27 mouse cellular contexts compared by ENCODE assay signal in the genomic region with DNA sequence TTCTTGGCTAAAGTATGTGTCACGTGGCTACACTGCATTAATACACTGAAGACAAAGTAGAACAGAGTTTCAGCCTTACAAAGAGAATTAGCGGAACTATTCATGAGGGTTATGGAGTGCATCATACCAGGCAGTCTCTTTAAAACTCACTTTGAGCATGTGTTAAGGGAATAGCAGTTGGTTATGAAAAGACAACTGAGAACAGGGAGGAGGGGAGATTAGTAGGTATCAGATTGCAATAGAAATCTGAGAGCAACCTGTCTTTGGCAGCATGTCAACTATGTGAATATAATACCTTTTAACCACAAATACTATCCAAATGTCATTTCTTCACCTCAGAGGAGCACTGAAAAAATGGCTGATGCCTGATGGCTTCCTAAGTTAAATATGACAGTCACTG.
"Had no signal": no experiment of that assay in that cellular context is flagged by ENCODE, and none has a peak within 500 bp of the region (broad histone marks: within the 10 kb centered on the region; RNA-seq: fewer than 3 reads in every experiment).

No protein-coding gene starts in this region.

- H3K9me3 ChIP-seq: embryonic facial prominence, embryonic 12.5 days; embryonic facial prominence, embryonic 13.5 days; embryonic facial prominence, embryonic 15.5 days; forebrain, embryonic 10.5 days; forebrain, embryonic 12.5 days; forebrain, embryonic 13.5 days; forebrain, embryonic 15.5 days had no signal

- H3K4me2 ChIP-seq: embryonic facial prominence, embryonic 12.5 days; embryonic facial prominence, embryonic 13.5 days; embryonic facial prominence, embryonic 15.5 days; forebrain, embryonic 12.5 days; forebrain, embryonic 13.5 days; forebrain, embryonic 15.5 days had no signal

- H3K27ac ChIP-seq: embryonic facial prominence, embryonic 12.5 days; embryonic facial prominence, embryonic 13.5 days; embryonic facial prominence, embryonic 15.5 days; forebrain, embryonic 10.5 days; forebrain, embryonic 12.5 days; forebrain, embryonic 13.5 days; forebrain, embryonic 15.5 days; gastrocnemius, adult 2 months; heart, adult 2 months had no signal

- H3K4me3 ChIP-seq: embryonic facial prominence, embryonic 12.5 days; embryonic facial prominence, embryonic 13.5 days; embryonic facial prominence, embryonic 15.5 days; erythroblast, embryonic 14.5 days; forebrain, embryonic 10.5 days; forebrain, embryonic 12.5 days; forebrain, embryonic 13.5 days; forebrain, embryonic 15.5 days; gastrocnemius, adult 2 months; heart, adult 2 months had no signal

- H3K36me3 ChIP-seq: embryonic facial prominence, embryonic 12.5 days; embryonic facial prominence, embryonic 13.5 days; embryonic facial prominence, embryonic 15.5 days; forebrain, embryonic 10.5 days; forebrain, embryonic 12.5 days; forebrain, embryonic 15.5 days had no signal

- H3K27me3 ChIP-seq: embryonic facial prominence, embryonic 12.5 days; embryonic facial prominence, embryonic 13.5 days; embryonic facial prominence, embryonic 15.5 days; forebrain, embryonic 12.5 days; forebrain, embryonic 13.5 days; forebrain, embryonic 15.5 days had no signal

- DNase-seq: cerebellum, adult 8-10 months; cerebellum, adult 9-10 months; cerebellum, adult 9-11 months; cerebellum, postnatal 10 days; cerebellum, postnatal 14 days; cerebellum, postnatal 25 days; cerebellum, postnatal 36 days; embryo, embryonic 11 days; forebrain, postnatal 0 days; gastrocnemius, adult 2 months; gastrocnemius, postnatal 10 days; gastrocnemius, postnatal 14 days; gastrocnemius, postnatal 25 days; gastrocnemius, postnatal 36 days; heart, adult 11 months; heart, adult 18-20 months; heart, adult 2 months had no signal

- ATAC-seq: forebrain, embryonic 13.5 days; forebrain, embryonic 14.5 days; forebrain, embryonic 15.5 days; forebrain, embryonic 16.5 days; forebrain, postnatal 0 days had no signal

- H3K9ac ChIP-seq: embryonic facial prominence, embryonic 12.5 days; embryonic facial prominence, embryonic 13.5 days; embryonic facial prominence, embryonic 15.5 days; forebrain, embryonic 12.5 days; forebrain, embryonic 13.5 days; forebrain, embryonic 15.5 days; forebrain, postnatal 0 days had no signal
